Mouse (Mus musculus): ENCODE measurements at regions not wholly inside any gene's neighbourhood (a gene's known extent, or its start where the extent isn't known, plus 50 kb on each side); places are given as distances from the start of the nearest gene placed in this dataset.

DNA sequence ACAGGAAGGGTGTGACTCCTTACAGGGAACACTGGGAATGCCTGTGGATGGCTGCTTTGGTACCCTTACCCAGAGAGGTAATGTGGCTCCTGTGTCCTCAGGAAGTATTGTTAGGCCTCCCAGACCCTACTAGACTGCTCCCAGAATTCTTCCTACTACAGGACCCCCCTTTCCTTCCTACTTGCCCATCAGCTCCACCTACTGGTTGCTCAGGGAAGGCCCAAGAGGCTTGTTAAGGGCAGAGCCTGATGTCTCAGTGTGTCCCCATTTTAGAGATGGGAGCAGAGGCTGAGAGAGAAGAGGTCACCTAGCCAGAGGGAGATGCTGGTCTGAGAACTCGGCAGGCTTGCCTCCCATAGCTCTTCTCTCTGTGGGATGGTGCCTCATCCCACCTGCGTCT lies 93.3 kb downstream of the 1810010D01Rik start:
- no peaks in the 10 kb centered on the region for H3K27me3 ChIP-seq (ENCODE audit: control insufficient read depth, insufficient read depth, low read length)
- no peak overlapping the region for H3K4me2 ChIP-seq (ENCODE audit: low read depth, low read length)
- H3K4me1 ChIP-seq (ENCODE audit: control insufficient read depth, insufficient read depth, low read length) = no peaks in the 10 kb centered on the region
- H3K9me3 ChIP-seq (ENCODE audit: control insufficient read depth, low read length) = no peaks in the 10 kb centered on the region
- no peak for ATAC-seq (ENCODE audit: low read depth)
- H3K36me3 ChIP-seq (ENCODE audit: control insufficient read depth, insufficient read depth, low read length) = no peaks in the 10 kb centered on the region
- H3K4me3 ChIP-seq (ENCODE audit: low read depth, low read length) = no peak overlapping the region
- H3K9ac ChIP-seq (replicated peaks; ENCODE audit: low read depth, low read length) = no peak overlapping the region
- 90% methylated on average over 2 of the region's 2 CpGs for whole genome bisulfite sequencing
- no peak overlapping the region for H3K27ac ChIP-seq (ENCODE audit: low read depth, low read length)

DNA sequence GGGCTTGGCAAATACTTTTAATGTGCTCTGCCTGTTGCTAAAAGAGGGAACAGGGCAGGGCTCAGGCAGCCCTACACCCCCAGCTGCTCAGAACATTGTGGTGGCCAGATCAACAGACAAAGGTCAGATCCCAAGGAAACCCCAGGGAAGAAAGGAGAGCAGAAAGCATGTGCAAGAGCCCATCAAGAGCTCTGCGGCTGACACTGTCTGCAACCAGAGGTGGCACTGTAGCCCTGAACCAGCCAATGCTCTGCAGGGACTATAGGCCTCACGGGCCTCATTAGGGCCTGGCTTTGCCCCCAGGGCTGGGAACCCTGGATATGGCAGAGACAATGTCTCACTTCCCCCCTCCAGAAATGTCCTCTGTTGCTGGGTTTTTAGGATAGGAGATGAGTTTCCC lies 93.8 kb downstream of the 1810010D01Rik start:
- no peaks in the 10 kb centered on the region for H3K4me1 ChIP-seq (ENCODE audit: control insufficient read depth, insufficient read depth, low read length)
- no peak overlapping the region for H3K4me2 ChIP-seq (ENCODE audit: low read depth, low read length)
- H3K4me3 ChIP-seq (ENCODE audit: low read depth, low read length) = no peak overlapping the region
- H3K27ac ChIP-seq (ENCODE audit: low read depth, low read length) = no peak overlapping the region
- no peaks in the 10 kb centered on the region for H3K27me3 ChIP-seq (ENCODE audit: control insufficient read depth, insufficient read depth, low read length)
- ATAC-seq (ENCODE audit: low read depth) = no peak
- 58% methylated on average over 2 of the region's 2 CpGs for WGBS
- H3K36me3 ChIP-seq (ENCODE audit: control insufficient read depth, insufficient read depth, low read length) = no peaks in the 10 kb centered on the region
- no peaks in the 10 kb centered on the region for H3K9me3 ChIP-seq (ENCODE audit: control insufficient read depth, low read length)
- no peak overlapping the region for H3K9ac ChIP-seq (replicated peaks; ENCODE audit: low read depth, low read length)

DNA sequence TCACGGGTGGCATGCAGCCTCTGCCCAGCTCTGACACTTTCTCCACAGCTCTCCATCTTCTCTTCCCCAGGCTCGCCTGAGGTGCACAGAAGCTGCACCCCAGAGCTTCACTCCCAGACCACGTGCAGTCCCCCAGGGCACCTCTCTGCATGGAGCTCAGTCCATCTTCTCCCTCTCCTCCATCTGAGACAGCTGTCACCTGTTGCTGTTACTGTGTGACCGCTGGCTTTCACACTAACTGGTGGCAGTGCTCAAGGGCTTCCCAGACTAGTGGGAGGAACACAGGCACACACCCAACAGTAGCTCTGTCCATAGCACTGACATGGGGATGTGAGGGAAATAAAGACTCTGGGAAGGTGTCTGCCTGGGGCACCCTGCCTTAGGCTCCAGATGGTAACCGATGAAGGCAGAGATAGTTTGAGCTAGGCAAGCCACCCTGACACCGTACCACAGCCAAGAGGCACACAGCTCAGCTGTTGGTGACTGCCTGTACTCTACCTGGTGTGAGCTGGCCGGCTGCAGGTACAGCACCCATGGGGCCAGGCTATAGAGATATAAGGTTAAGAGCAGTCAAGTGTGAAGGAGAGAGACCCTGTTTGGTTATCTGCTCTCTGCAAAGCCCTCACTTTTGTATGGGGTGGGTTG lies 94.9 kb downstream of the 1810010D01Rik start:
- Histone ChIP-seq H3K9me3 (ENCODE audit: control insufficient read depth, low read length) (no peaks in the 10 kb centered on the region), H3K27ac (ENCODE audit: low read depth, low read length) (no peak overlapping the region), H3K4me1 (ENCODE audit: control insufficient read depth, insufficient read depth, low read length) (no peaks in the 10 kb centered on the region), H3K27me3 (ENCODE audit: control insufficient read depth, insufficient read depth, low read length) (no peaks in the 10 kb centered on the region), H3K4me3 (ENCODE audit: low read depth, low read length) (no peak overlapping the region), H3K36me3 (ENCODE audit: control insufficient read depth, insufficient read depth, low read length) (no peaks in the 10 kb centered on the region), H3K9ac (replicated peaks; ENCODE audit: low read depth, low read length) (no peak overlapping the region), H3K4me2 (ENCODE audit: low read depth, low read length) (no peak overlapping the region)
- 86% methylated on average over 7 of the region's 7 CpGs for WGBS
- no peak for ATAC-seq (ENCODE audit: low read depth)

- Histone ChIP-seq H3K4me3 (ENCODE audit: low read depth, low read length) (no peak overlapping the region), H3K9ac (replicated peaks; ENCODE audit: low read depth, low read length) (no peak overlapping the region), H3K27me3 (ENCODE audit: control insufficient read depth, insufficient read depth, low read length) (no peaks in the 10 kb centered on the region), H3K27ac (ENCODE audit: low read depth, low read length) (no peak overlapping the region), H3K4me1 (ENCODE audit: control insufficient read depth, insufficient read depth, low read length) (no peaks in the 10 kb centered on the region), H3K36me3 (ENCODE audit: control insufficient read depth, insufficient read depth, low read length) (no peaks in the 10 kb centered on the region), H3K4me2 (ENCODE audit: low read depth, low read length) (no peak overlapping the region), H3K9me3 (ENCODE audit: control insufficient read depth, low read length) (no peaks in the 10 kb centered on the region)
- no peak for ATAC-seq (ENCODE audit: low read depth)
Observed at GRCm38 (mm10) chr7:145112146-145112830, 95.6 kb downstream of the 1810010D01Rik start.

GRCm38 (mm10) chr7:145111252-145112131 lies 96.4 kb downstream of the 1810010D01Rik start:
- H3K27ac ChIP-seq (ENCODE audit: low read depth, low read length) = peak overlapping the region; percentile 39
- H3K4me1 ChIP-seq (ENCODE audit: control insufficient read depth, insufficient read depth, low read length) = no peaks in the 10 kb centered on the region
- no peak overlapping the region for H3K4me2 ChIP-seq (ENCODE audit: low read depth, low read length)
- H3K4me3 ChIP-seq (ENCODE audit: low read depth, low read length) = no peak overlapping the region
- peak; percentile 46; the same call in 1 of the 2 replicates for ATAC-seq (ENCODE audit: low read depth)
- no peaks in the 10 kb centered on the region for H3K36me3 ChIP-seq (ENCODE audit: control insufficient read depth, insufficient read depth, low read length)
- 40% methylated on average over 20 of the region's 20 CpGs for WGBS
- no peak overlapping the region for H3K9ac ChIP-seq (replicated peaks; ENCODE audit: low read depth, low read length)
- H3K27me3 ChIP-seq (ENCODE audit: control insufficient read depth, insufficient read depth, low read length) = no peaks in the 10 kb centered on the region
- no peaks in the 10 kb centered on the region for H3K9me3 ChIP-seq (ENCODE audit: control insufficient read depth, low read length)

- WGBS = 43% methylated on average over 10 of the region's 10 CpGs
- Histone ChIP-seq H3K36me3 (ENCODE audit: control insufficient read depth, insufficient read depth, low read length) (no peaks in the 10 kb centered on the region), H3K4me3 (ENCODE audit: low read depth, low read length) (no peak overlapping the region), H3K27me3 (ENCODE audit: control insufficient read depth, insufficient read depth, low read length) (no peaks in the 10 kb centered on the region), H3K4me2 (ENCODE audit: low read depth, low read length) (no peak overlapping the region), H3K27ac (ENCODE audit: low read depth, low read length) (0 out of 2 replicates have a peak overlapping the region, but pooled peaks have one; percentile 39), H3K9me3 (ENCODE audit: control insufficient read depth, low read length) (no peaks in the 10 kb centered on the region), H3K9ac (replicated peaks; ENCODE audit: low read depth, low read length) (no peak overlapping the region), H3K4me1 (ENCODE audit: control insufficient read depth, insufficient read depth, low read length) (no peaks in the 10 kb centered on the region)
- ATAC-seq (ENCODE audit: low read depth) = no peak
Observed at GRCm38 (mm10) chr7:145110657-145111251, 97.2 kb downstream of the 1810010D01Rik start.

DNA sequence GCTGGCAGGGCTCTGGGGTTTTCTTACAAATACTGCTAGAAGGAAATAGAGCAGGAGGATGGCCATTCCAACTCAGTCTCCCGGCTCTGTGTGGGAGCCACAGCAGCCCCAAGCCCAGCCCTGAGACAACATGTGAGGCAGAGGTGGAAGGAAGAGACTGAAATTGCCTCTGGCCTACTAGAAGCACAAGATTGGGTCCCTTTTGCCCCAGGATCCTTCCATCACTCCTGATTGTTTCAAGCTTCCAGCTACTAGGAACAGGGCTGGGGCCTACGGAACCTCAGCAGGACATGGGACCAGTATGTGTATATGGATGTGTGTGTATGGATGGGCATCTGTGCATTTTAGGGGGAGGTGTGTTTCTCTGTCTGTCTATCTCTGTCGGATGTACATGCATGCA lies 97.9 kb downstream of the 1810010D01Rik start:
- WGBS = 92% methylated on average over 3 of the region's 3 CpGs
- Histone ChIP-seq H3K9ac (replicated peaks; ENCODE audit: low read depth, low read length) (no peak overlapping the region), H3K4me3 (ENCODE audit: low read depth, low read length) (no peak overlapping the region), H3K9me3 (ENCODE audit: control insufficient read depth, low read length) (no peaks in the 10 kb centered on the region), H3K27ac (ENCODE audit: low read depth, low read length) (no peak overlapping the region), H3K36me3 (ENCODE audit: control insufficient read depth, insufficient read depth, low read length) (no peaks in the 10 kb centered on the region), H3K27me3 (ENCODE audit: control insufficient read depth, insufficient read depth, low read length) (no peaks in the 10 kb centered on the region), H3K4me1 (ENCODE audit: control insufficient read depth, insufficient read depth, low read length) (no peaks in the 10 kb centered on the region), H3K4me2 (ENCODE audit: low read depth, low read length) (no peak overlapping the region)
- no peak for ATAC-seq (ENCODE audit: low read depth)

- Histone ChIP-seq H3K27me3 (ENCODE audit: control insufficient read depth, insufficient read depth, low read length) (no peaks in the 10 kb centered on the region), H3K27ac (ENCODE audit: low read depth, low read length) (no peak overlapping the region), H3K36me3 (ENCODE audit: control insufficient read depth, insufficient read depth, low read length) (no peaks in the 10 kb centered on the region), H3K4me2 (ENCODE audit: low read depth, low read length) (no peak overlapping the region), H3K9ac (replicated peaks; ENCODE audit: low read depth, low read length) (no peak overlapping the region), H3K4me1 (ENCODE audit: control insufficient read depth, insufficient read depth, low read length) (no peaks in the 10 kb centered on the region), H3K9me3 (ENCODE audit: control insufficient read depth, low read length) (no peaks in the 10 kb centered on the region), H3K4me3 (ENCODE audit: low read depth, low read length) (no peak overlapping the region)
- ATAC-seq (ENCODE audit: low read depth) = no peak
- 90% methylated on average over 4 of the region's 4 CpGs for WGBS
Observed at GRCm38 (mm10) chr7:145109471-145109870, 98.4 kb downstream of the 1810010D01Rik start.
